Mouse (Mus musculus) gastrocnemius, adult 2 months (tissue): ENCODE measurements around the gene Rnf11. TPM values are rescaled to one million over a fixed set of nuclear protein-coding genes. Genes with fewer than 3 reads are reported as not detected.

ENCODE experiments used
- DNase-seq: peaks from one replicate; pipeline ENCODE4 v3.0.0; 2022
- H3K27ac ChIP-seq: fragments of 200-600 bp; 2 replicates; pipeline ENCODE4 v1.8.1; 2022; ENCODE audit warnings: mild to moderate bottlenecking
- H3K4me3 ChIP-seq: fragments of 200-600 bp; 2 replicates; pipeline ENCODE4 v1.8.1; 2022; ENCODE audit warnings: mild to moderate bottlenecking, moderate library complexity
- CTCF ChIP-seq: fragments of 200-600 bp; IDR thresholded peaks from 2 replicates; pipeline ENCODE4 v1.8.1; 2022; ENCODE audit warnings: antibody characterized with exemption, mild to moderate bottlenecking, moderate library complexity
- intact Hi-C: fragments of 180-260 bp; cut with DNase I; formaldehyde crosslinking; loops from one replicate; pipeline ENCODE4 v1.15.1; 2025
- total RNA-seq, 2 experiments: library from RNA; stranded (reverse); gene quantifications; 2 replicates each; pipeline ENCODE4 v1.2.3; 2021

Gene Rnf11
- total RNA-seq, 2 experiments from 2014 or later = 134 to 137 TPM

GRCm38 (mm10) chr4:109441000-109441399 is 43.5 kb downstream of the Rnf11 start:
- Histone ChIP-seq H3K27ac (no peak overlapping the region), H3K4me3 (no peak overlapping the region)
- no peak for DNase-seq
- TF ChIP-seq CTCF = no peak
- intact Hi-C loops = no loop called here

GRCm38 (mm10) chr4:109440381-109440780 is 44.1 kb downstream of the Rnf11 start:
- intact Hi-C loops = no loop called here
- H3K4me3 ChIP-seq = no peak overlapping the region
- DNase-seq = no peak
- 0 out of 2 replicates have a peak overlapping the region, but pooled peaks have one; percentile 5 for H3K27ac ChIP-seq
- TF ChIP-seq CTCF = no peak

- TF ChIP-seq CTCF = no peak
- intact Hi-C loops = loop anchor here (5.0 kb wide), 2 partner anchors 37 to 287 kb away; no protein-coding TSS in a partner anchor
- no peak for DNase-seq
- H3K4me3 ChIP-seq = no peak overlapping the region
- 0 out of 2 replicates have a peak overlapping the region, but pooled peaks have one; percentile 40 for H3K27ac ChIP-seq
Measured at GRCm38 (mm10) chr4:109439825-109440248, 44.7 kb downstream of the Rnf11 start.

- Histone ChIP-seq H3K4me3 (no peak overlapping the region), H3K27ac (peak overlapping the region; percentile 40; the same call in 1 of the 2 replicates)
- intact Hi-C loops = loop anchor here (5.0 kb wide), 2 partner anchors 38 to 288 kb away; no protein-coding TSS in a partner anchor
- no peak for DNase-seq
- no peak for TF ChIP-seq CTCF
Measured at GRCm38 (mm10) chr4:109439101-109439500, 45.4 kb downstream of the Rnf11 start.

GRCm38 (mm10) chr4:109437913-109438878 is 46.3 kb downstream of the Rnf11 start:
- intact Hi-C loops = loop anchor here (5.0 kb wide), 2 partner anchors 39 to 289 kb away; no protein-coding TSS in a partner anchor
- peak; percentile 72 for DNase-seq
- peak; percentile 85 for TF ChIP-seq CTCF
- H3K4me3 ChIP-seq = no peak overlapping the region
- no peak overlapping the region for H3K27ac ChIP-seq

- DNase-seq = no peak
- Histone ChIP-seq H3K27ac (no peak overlapping the region), H3K4me3 (no peak overlapping the region)
- no peak for TF ChIP-seq CTCF
- intact Hi-C loops = no loop called here
Measured at GRCm38 (mm10) chr4:109434256-109434655, 50.3 kb downstream of the Rnf11 start.

- H3K27ac ChIP-seq = peak overlapping the region; percentile 43
- intact Hi-C loops = no loop called here
- DNase-seq = peak; percentile 60
- no peak overlapping the region for H3K4me3 ChIP-seq
- TF ChIP-seq CTCF = no peak
Measured at GRCm38 (mm10) chr4:109433641-109434040, 50.9 kb downstream of the Rnf11 start.

- no peak for TF ChIP-seq CTCF
- Histone ChIP-seq H3K4me3 (no peak overlapping the region), H3K27ac (peak overlapping the region; percentile 43; the same call in 1 of the 2 replicates)
- intact Hi-C loops = no loop called here
- no peak for DNase-seq
Measured at GRCm38 (mm10) chr4:109432668-109433375, 51.7 kb downstream of the Rnf11 start.

GRCm38 (mm10) chr4:109430854-109431253 is 53.7 kb downstream of the Rnf11 start:
- peak; percentile 61 for TF ChIP-seq CTCF
- Histone ChIP-seq H3K27ac (no peak overlapping the region), H3K4me3 (no peak overlapping the region)
- peak; percentile 60 for DNase-seq
- intact Hi-C loops = no loop called here

GRCm38 (mm10) chr4:109430250-109430649 is 54.3 kb downstream of the Rnf11 start:
- Histone ChIP-seq H3K4me3 (no peak overlapping the region), H3K27ac (no peak overlapping the region)
- intact Hi-C loops = no loop called here
- peak; percentile 9 for DNase-seq
- no peak for TF ChIP-seq CTCF

GRCm38 (mm10) chr4:109427058-109427457 is 57.5 kb downstream of the Rnf11 start:
- no peak for TF ChIP-seq CTCF
- no peak for DNase-seq
- Histone ChIP-seq H3K27ac (no peak overlapping the region), H3K4me3 (no peak overlapping the region)
- intact Hi-C loops = no loop called here

- intact Hi-C loops = no loop called here
- no peak overlapping the region for H3K27ac ChIP-seq
- no peak overlapping the region for H3K4me3 ChIP-seq
- no peak for TF ChIP-seq CTCF
- DNase-seq = no peak
Measured at GRCm38 (mm10) chr4:109423438-109423837, 61.1 kb downstream of the Rnf11 start.

GRCm38 (mm10) chr4:109422436-109422835 is 62.1 kb downstream of the Rnf11 start:
- intact Hi-C loops = no loop called here
- no peak for DNase-seq
- no peak for TF ChIP-seq CTCF
- Histone ChIP-seq H3K27ac (no peak overlapping the region), H3K4me3 (no peak overlapping the region)
